Mouse (Mus musculus): ENCODE measurements around the gene Plekhm3. TPM values are rescaled to one million over a fixed set of nuclear protein-coding genes. Genes with fewer than 3 reads are reported as not detected.
"Not testable (repeated sequence)": the region's sequence is repeated elsewhere in the genome, so short reads cannot be mapped to it uniquely, and the experiment has no call there.

Gene Plekhm3
- total RNA-seq (2021): 10 to 100 TPM; 29.5 to 30.0 TPM
- long read RNA-seq, experiment 1, full-length matches to known transcripts: 2 of 8 reads
- long read RNA-seq, experiment 1, partial matches to known transcripts: 0 of 8 reads
- long read RNA-seq, experiment 1, other reads (novel, unspliced or antisense): 6 of 8 reads
- long read RNA-seq, experiment 2, full-length matches to known transcripts: 2 of 6 reads
- long read RNA-seq, experiment 2, partial matches to known transcripts: 0 of 6 reads
- long read RNA-seq, experiment 2, other reads (novel, unspliced or antisense): 4 of 6 reads

GRCm38 (mm10) chr1:64956479-64956961 lies at the start of gene Plekhm3:
Gene Plekhm3, minus strand, starts transcription at chr1:64956824.
- DNase-seq (ENCODE audit: low spot score in 2 of 2): peak; percentile 80 to 83
- intact Hi-C loops (cut with DNase I): no loop called here

GRCm38 (mm10) chr1:65005575-65005974 lies 49.0 kb upstream of the Plekhm3 start:
- no peak for DNase-seq (ENCODE audit: low spot score in 2 of 2)
- intact Hi-C loops (cut with DNase I): loop anchor here (10.0 kb wide), 1 partner anchor 391 kb away; the partner anchor contains the start of gene Mettl21a

GRCm38 (mm10) chr1:65004526-65004925 lies 47.9 kb upstream of the Plekhm3 start:
- intact Hi-C loops (cut with DNase I): loop anchor here (10.0 kb wide), 1 partner anchor 390 kb away; the partner anchor contains the start of gene Mettl21a

GRCm38 (mm10) chr1:64993206-64993605 lies 36.6 kb upstream of the Plekhm3 start:
- no peak for DNase-seq (ENCODE audit: low spot score in 2 of 2)
- intact Hi-C loops (cut with DNase I): no loop called here

More at GRCm38 (mm10) chr1:65004526-65004925, 47.9 kb upstream of the Plekhm3 start:
- DNase-seq (ENCODE audit: low spot score in 2 of 2): no peak

- DNase-seq (ENCODE audit: low spot score in 2 of 2): no peak
- intact Hi-C loops (cut with DNase I): loop anchor here (5.0 kb wide), 1 partner anchor 271 kb away; no protein-coding TSS in a partner anchor
Measured at GRCm38 (mm10) chr1:64988176-64988575, 31.6 kb upstream of the Plekhm3 start.

- peak; percentile 66 to 76 for DNase-seq (ENCODE audit: low spot score in 2 of 2)
- intact Hi-C loops (cut with DNase I): loop anchor here (5.0 kb wide), 1 partner anchor 269 kb away; no protein-coding TSS in a partner anchor
Measured at GRCm38 (mm10) chr1:64986120-64986519, 29.5 kb upstream of the Plekhm3 start.

GRCm38 (mm10) chr1:64983247-64983646 lies 26.6 kb upstream of the Plekhm3 start:
- intact Hi-C loops (cut with DNase I): no loop called here
- no peak for DNase-seq (ENCODE audit: low spot score in 2 of 2)

- DNase-seq (ENCODE audit: low spot score in 2 of 2): peak; percentile 51 to 80
- intact Hi-C loops (cut with DNase I): no loop called here
Measured at GRCm38 (mm10) chr1:64978321-64978799, 21.7 kb upstream of the Plekhm3 start.

- intact Hi-C loops (cut with DNase I): no loop called here
- no peak for DNase-seq (ENCODE audit: low spot score in 2 of 2)
Measured at GRCm38 (mm10) chr1:64975346-64975745, 18.7 kb upstream of the Plekhm3 start.

GRCm38 (mm10) chr1:64970685-64971084 lies 14.1 kb upstream of the Plekhm3 start:
- intact Hi-C loops (cut with DNase I): no loop called here
- no peak for DNase-seq (ENCODE audit: low spot score in 2 of 2)

GRCm38 (mm10) chr1:64957021-64957489 lies 431 bp upstream of the Plekhm3 start:
- no peak for DNase-seq (ENCODE audit: low spot score in 2 of 2)
- intact Hi-C loops (cut with DNase I): no loop called here

- intact Hi-C loops (cut with DNase I); DNase-seq (ENCODE audit: low spot score in 2 of 2): not testable (repeated sequence)
Measured at GRCm38 (mm10) chr1:64954786-64955185, 1.8 kb downstream of the Plekhm3 start.

- no peak for DNase-seq (ENCODE audit: low spot score in 2 of 2)
- intact Hi-C loops (cut with DNase I): no loop called here
Measured at GRCm38 (mm10) chr1:64950271-64950670, 6.4 kb downstream of the Plekhm3 start.

- intact Hi-C loops (cut with DNase I): no loop called here
- DNase-seq (ENCODE audit: low spot score in 2 of 2): no peak
Measured at GRCm38 (mm10) chr1:64949377-64949776, 7.2 kb downstream of the Plekhm3 start.

GRCm38 (mm10) chr1:64946106-64946505 lies 10.5 kb downstream of the Plekhm3 start:
- no peak for DNase-seq (ENCODE audit: low spot score in 2 of 2)
- intact Hi-C loops (cut with DNase I): no loop called here

- intact Hi-C loops (cut with DNase I): no loop called here
- no peak for DNase-seq (ENCODE audit: low spot score in 2 of 2)
Measured at GRCm38 (mm10) chr1:64945214-64945785, 11.3 kb downstream of the Plekhm3 start.

GRCm38 (mm10) chr1:64944746-64945145 lies 11.9 kb downstream of the Plekhm3 start:
- DNase-seq (ENCODE audit: low spot score in 2 of 2): no peak
- intact Hi-C loops (cut with DNase I): no loop called here

- DNase-seq (ENCODE audit: low spot score in 2 of 2): no peak
- intact Hi-C loops (cut with DNase I): no loop called here
Measured at GRCm38 (mm10) chr1:64942006-64942755, 14.4 kb downstream of the Plekhm3 start.

- DNase-seq (ENCODE audit: low spot score in 2 of 2): no peak
- intact Hi-C loops (cut with DNase I): no loop called here
Measured at GRCm38 (mm10) chr1:64938907-64939306, 17.7 kb downstream of the Plekhm3 start.

- intact Hi-C loops (cut with DNase I): no loop called here
- DNase-seq (ENCODE audit: low spot score in 2 of 2): no peak
Measured at GRCm38 (mm10) chr1:64937692-64938091, 18.9 kb downstream of the Plekhm3 start.

Measured in left cerebral cortex, postnatal 14 days (tissue).